8 mouse cellular contexts compared by ENCODE assay signal in the genomic region with DNA sequence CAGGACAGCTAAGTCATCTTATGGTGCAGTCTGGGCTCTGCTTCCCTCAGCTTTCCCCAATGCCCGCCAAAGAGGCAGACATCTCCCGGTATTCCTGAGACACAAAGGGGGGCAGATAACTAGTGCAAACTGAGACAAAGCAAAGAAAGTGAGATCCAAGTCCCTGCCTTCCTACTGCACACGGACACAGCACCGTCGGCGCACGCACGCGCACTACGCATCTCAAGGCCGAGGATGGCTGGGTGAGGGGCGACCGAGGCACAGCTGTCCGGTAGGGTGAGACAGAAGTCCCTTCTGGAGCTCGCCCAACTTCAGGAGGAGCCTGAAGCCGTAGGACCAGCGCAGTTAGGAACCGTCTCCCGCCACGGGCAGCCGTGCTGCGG. TPM values are rescaled to one million over a fixed set of nuclear protein-coding genes. Genes with fewer than 3 reads are reported as not detected.
A peak's percentile ranks its signal among the peaks of the same experiment; 100 is the strongest.
DNase-seq lines count a peak whose midpoint lies in the region; ATAC-seq and TF ChIP-seq lines count a peak whose summit lies in the region.

No protein-coding gene starts in this region.

- peaks cover 10% of the 10 kb centered on the region for H3K4me1 ChIP-seq in heart, adult 2 months (ENCODE audit: control insufficient read depth, insufficient read depth, low read length)
- H3K4me1 ChIP-seq in bone marrow, adult 2 months (ENCODE audit: control insufficient read depth, insufficient read depth, low read length): peaks cover 2% of the 10 kb centered on the region; the same call in 1 of the 2 replicates
- peaks cover 36% of the 10 kb centered on the region for H3K4me1 ChIP-seq in forebrain, embryonic 10.5 days
- H3K4me1 ChIP-seq in hindbrain, embryonic 13.5 days (replicated peaks): peaks cover 31% of the 10 kb centered on the region

- H3K9ac ChIP-seq in heart, adult 2 months (ENCODE audit: low read depth, low read length): peak overlapping the region; percentile 94
- H3K9ac ChIP-seq in hindbrain, embryonic 13.5 days: peak overlapping the region; percentile 92

- no peaks in the 10 kb centered on the region for H3K27me3 ChIP-seq in heart, adult 2 months (ENCODE audit: control insufficient read depth, insufficient read depth, low read length)
- no peaks in the 10 kb centered on the region for H3K27me3 ChIP-seq in forebrain, embryonic 10.5 days (ENCODE audit: poor library complexity, severe bottlenecking)
- H3K27me3 ChIP-seq in hindbrain, embryonic 13.5 days: no peaks in the 10 kb centered on the region

- no peak for DNase-seq in heart, adult 2 months
- DNase-seq in heart, adult 9 months (ENCODE audit: low spot score in 2 of 2): no peak
- DNase-seq in forebrain, embryonic 10.5 days (ENCODE audit: extremely low spot score, low spot score): peak; percentile 78
- DNase-seq in left cerebral cortex, postnatal 10 days (ENCODE audit: extremely low spot score in 1 of 2, low spot score in 2 of 2): peak; percentile 64 to 85
- DNase-seq in right cerebral cortex, postnatal 25 days: peak; percentile 70

- intact Hi-C loops in heart, adult 2 months (cut with DNase I): loop anchor here (2.0 to 10.0 kb wide), 4 partner anchors 137 to 513 kb away; a partner anchor contains a TSS
- intact Hi-C loops in left cerebral cortex, postnatal 10 days (cut with DNase I): loop anchor here (5.0 kb wide), 1 partner anchor 70 kb away; no protein-coding TSS in a partner anchor

- TF ChIP-seq POLR2A in heart, adult 2 months (IDR thresholded peaks at IDR 0.05; ENCODE audit: insufficient read depth, low read depth, low read length): no peak
- no peak for TF ChIP-seq POLR2A in bone marrow, adult 2 months (IDR thresholded peaks at IDR 0.05; ENCODE audit: borderline replicate concordance, control insufficient read depth, low read depth, low read length)

- TF ChIP-seq CTCF in heart, adult 2 months (IDR thresholded peaks at IDR 0.05): no peak
- TF ChIP-seq CTCF in bone marrow, adult 2 months (IDR thresholded peaks at IDR 0.05; ENCODE audit: control insufficient read depth, insufficient read depth, low read length): no peak

- H3K4me2 ChIP-seq in hindbrain, embryonic 13.5 days: peak overlapping the region; percentile 95

- peak; percentile 92 for ATAC-seq in hindbrain, embryonic 13.5 days (ENCODE audit: low FRiP score)
- ATAC-seq in megakaryocyte, adult 5-6 weeks (ENCODE audit: poor library complexity, severe bottlenecking): peak; percentile 33

- 0 out of 2 replicates have a peak, but pooled peaks cover 3% of the 10 kb centered on the region for H3K79me2 ChIP-seq in heart, adult 2 months (replicated peaks; ENCODE audit: control insufficient read depth, insufficient read depth, low read length)

- H3K4me3 ChIP-seq in heart, adult 2 months: peak overlapping the region; percentile 85
- peak overlapping the region; percentile 94 for H3K4me3 ChIP-seq in bone marrow, adult 2 months (replicated peaks; ENCODE audit: control insufficient read depth, low read depth, low read length)
- peak overlapping the region; percentile 86 for H3K4me3 ChIP-seq in forebrain, embryonic 10.5 days
- peak overlapping the region; percentile 85 for H3K4me3 ChIP-seq in hindbrain, embryonic 13.5 days

- H3K36me3 ChIP-seq in heart, adult 2 months (ENCODE audit: control insufficient read depth, insufficient read depth, low read length): peaks cover 10% of the 10 kb centered on the region
- peaks cover 45% of the 10 kb centered on the region for H3K36me3 ChIP-seq in forebrain, embryonic 10.5 days (replicated peaks)
- peaks cover 34% of the 10 kb centered on the region for H3K36me3 ChIP-seq in hindbrain, embryonic 13.5 days

- under 1% methylated on average over 22 of the region's 22 CpGs for WGBS in heart, adult 2 months
- under 1% methylated on average over 22 of the region's 22 CpGs for WGBS in bone marrow, adult 2 months
- WGBS in forebrain, embryonic 10.5 days: 0% methylated on average over 22 of the region's 22 CpGs
- WGBS in hindbrain, embryonic 13.5 days: under 1% methylated on average over 22 of the region's 22 CpGs

- 0 out of 2 replicates have a peak, but pooled peaks have one; percentile 9 for TF ChIP-seq EP300 in heart, adult 2 months (IDR thresholded peaks at IDR 0.05; ENCODE audit: insufficient read depth, low read depth, low read length)

- H3K27ac ChIP-seq in heart, adult 2 months: peak overlapping the region; percentile 99
- peak overlapping the region; percentile 87 for H3K27ac ChIP-seq in bone marrow, adult 2 months (ENCODE audit: control insufficient read depth, insufficient read depth, low read depth, low read length, poor library complexity)
- H3K27ac ChIP-seq in forebrain, embryonic 10.5 days: peak overlapping the region; percentile 99
- peak overlapping the region; percentile 98 for H3K27ac ChIP-seq in hindbrain, embryonic 13.5 days

- no peaks in the 10 kb centered on the region for H3K9me3 ChIP-seq in forebrain, embryonic 10.5 days
- H3K9me3 ChIP-seq in hindbrain, embryonic 13.5 days: no peaks in the 10 kb centered on the region

RNA-seq across cellular contexts. Expression of a gene that starts 0.5 kb away (rescaled TPM):
- total RNA-seq in heart, adult 2 months (2021): 10 to 100 TPM; 52.1 to 53.0 TPM
- polyA plus RNA-seq in heart, adult 2 months (2012; rRNA removed): 9.0 and 17.0 TPM in 2 replicates
- 23.3 and 54.0 TPM in 2 replicates for polyA plus RNA-seq in bone marrow, adult 2 months (2011; ENCODE audit: insufficient read depth, insufficient read length, low replicate concordance, missing spikeins)
- polyA plus RNA-seq in forebrain, embryonic 10.5 days (2016; fragmentation: Nextera tagmentation; extraction: Ambion mirVana): 119 and 132 TPM in 2 replicates
- polyA plus RNA-seq in hindbrain, embryonic 13.5 days (2015; fragmentation: Nextera tagmentation; extraction: Ambion mirVana): 120 and 126 TPM in 2 replicates
- 10 to 100 TPM; 48.2 to 55.1 TPM for total RNA-seq in left cerebral cortex, postnatal 10 days (2021)
- total RNA-seq in megakaryocyte, adult 5-6 weeks (2015): 34.0 and 38.8 TPM in 2 replicates
- 24.6 and 32.3 TPM in 2 replicates for total RNA-seq in megakaryocyte, adult 5-6 weeks (2017)

RNA-seq across cellular contexts. Expression of a gene that starts 23.6 kb away (rescaled TPM):
- total RNA-seq in heart, adult 2 months (2021): not detected
- 0.20 TPM in 1 of 2 replicates, not detected in the other for polyA plus RNA-seq in heart, adult 2 months (2012; rRNA removed)
- not detected in 2 replicates for polyA plus RNA-seq in bone marrow, adult 2 months (2011; ENCODE audit: insufficient read depth, insufficient read length, low replicate concordance, missing spikeins)
- not detected in 2 replicates for polyA plus RNA-seq in forebrain, embryonic 10.5 days (2016; fragmentation: Nextera tagmentation; extraction: Ambion mirVana)
- polyA plus RNA-seq in hindbrain, embryonic 13.5 days (2015; fragmentation: Nextera tagmentation; extraction: Ambion mirVana): 0.21 TPM in 1 of 2 replicates, not detected in the other
- total RNA-seq in left cerebral cortex, postnatal 10 days (2021): under 1 TPM in 1 of 2 experiments, not detected in 1; 0.49 TPM
- not detected in 2 replicates for total RNA-seq in megakaryocyte, adult 5-6 weeks (2015)
- total RNA-seq in megakaryocyte, adult 5-6 weeks (2017): not detected in 2 replicates

Comparison
In these comparisons a context has a peak if more than half of its experiments do, and no peak if none do; other contexts are left out.
1. DNase-seq: peak in forebrain, embryonic 10.5 days (single experiment), left cerebral cortex, postnatal 10 days (2 of 2) and right cerebral cortex, postnatal 25 days (single experiment); none in heart, adult 2 months (0 of 2) and heart, adult 9 months (0 of 2).
2. Peak in every context shown above with its lines, with median percentiles within 50 percentile points of each other: H3K27ac ChIP-seq and H3K4me3 ChIP-seq.